Mouse (Mus musculus): ENCODE measurements at regions not wholly inside any gene's neighbourhood (a gene's known extent, or its start where the extent isn't known, plus 50 kb on each side); places are given as distances from the start of the nearest gene placed in this dataset.

DNA sequence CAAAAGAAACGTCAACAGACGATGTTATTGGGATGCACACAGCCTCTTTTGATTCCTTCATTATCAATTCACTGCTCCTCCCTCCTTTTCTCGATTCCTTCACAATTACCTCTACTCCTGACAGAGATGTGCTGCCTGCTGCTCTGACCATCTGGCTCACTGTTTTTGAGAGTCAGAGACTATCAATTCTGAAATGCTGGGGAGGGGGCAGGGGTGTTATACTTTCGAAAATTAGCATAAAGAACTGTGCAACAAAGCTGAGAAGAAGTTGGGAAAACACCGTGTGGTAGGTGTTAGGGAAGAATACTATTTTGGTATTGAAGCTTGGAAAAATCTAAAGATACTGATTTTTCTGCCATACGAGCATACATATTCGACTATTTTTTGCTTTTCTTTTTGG lies 96.4 kb downstream of the Nedd1 start:
- no peak for DNase-seq (ENCODE audit: low read depth, low spot score)

GRCm38 (mm10) chr10:92615684-92616379 lies 106.4 kb downstream of the Nedd1 start:
- DNase-seq (ENCODE audit: low read depth, low spot score): no peak

- no peak for DNase-seq (ENCODE audit: low read depth, low spot score)
Observed at GRCm38 (mm10) chr10:92614341-92614740, 107.9 kb downstream of the Nedd1 start.

DNA sequence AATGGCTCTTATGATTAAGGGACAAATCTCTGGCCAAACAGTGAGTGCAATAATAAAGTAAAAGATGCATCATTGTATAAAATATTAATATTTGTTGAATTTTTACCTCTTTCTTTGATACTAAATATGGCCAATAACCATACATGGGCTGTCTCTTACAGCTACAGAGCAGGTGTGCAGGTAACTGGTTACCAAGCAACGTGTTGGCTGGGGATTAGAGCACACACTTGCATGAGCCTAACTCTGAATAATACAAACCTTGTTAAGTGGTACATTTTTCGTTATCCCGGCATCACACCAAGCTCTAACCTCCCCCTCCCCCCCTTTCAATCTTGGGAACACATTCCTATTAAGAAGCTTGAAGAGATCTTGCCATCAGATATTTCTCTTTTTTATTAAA lies 111.2 kb downstream of the Nedd1 start:
- DNase-seq (ENCODE audit: low read depth, low spot score): no peak

GRCm38 (mm10) chr10:92606761-92607160 lies 115.5 kb downstream of the Nedd1 start:
- DNase-seq (ENCODE audit: low read depth, low spot score): no peak

DNA sequence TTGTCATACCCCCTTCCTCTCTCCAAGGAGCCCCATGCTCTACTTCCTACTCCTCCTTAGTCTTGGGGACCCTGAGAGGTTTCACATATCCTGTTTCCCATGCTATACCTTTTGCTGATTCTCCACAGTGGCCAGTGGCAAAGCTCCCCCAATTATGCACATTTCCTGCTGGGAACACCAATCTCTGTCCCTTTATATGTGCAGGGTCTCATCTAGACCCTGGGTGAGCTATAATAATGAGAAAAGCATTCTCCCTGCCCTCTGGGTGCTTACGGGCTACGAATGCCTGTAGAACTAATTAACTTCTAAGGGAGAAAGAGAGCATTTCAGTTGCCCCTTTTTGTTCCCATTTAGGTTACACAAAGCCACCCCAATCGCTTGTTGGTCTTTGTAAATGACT lies 116.6 kb downstream of the Nedd1 start:
- no peak for DNase-seq (ENCODE audit: low read depth, low spot score)

GRCm38 (mm10) chr10:92600116-92600515 lies 122.1 kb downstream of the Nedd1 start:
- DNase-seq (ENCODE audit: low read depth, low spot score): no peak

- DNase-seq (ENCODE audit: low read depth, low spot score): no peak
Observed at GRCm38 (mm10) chr10:92595496-92596355, 126.5 kb downstream of the Nedd1 start.

DNA sequence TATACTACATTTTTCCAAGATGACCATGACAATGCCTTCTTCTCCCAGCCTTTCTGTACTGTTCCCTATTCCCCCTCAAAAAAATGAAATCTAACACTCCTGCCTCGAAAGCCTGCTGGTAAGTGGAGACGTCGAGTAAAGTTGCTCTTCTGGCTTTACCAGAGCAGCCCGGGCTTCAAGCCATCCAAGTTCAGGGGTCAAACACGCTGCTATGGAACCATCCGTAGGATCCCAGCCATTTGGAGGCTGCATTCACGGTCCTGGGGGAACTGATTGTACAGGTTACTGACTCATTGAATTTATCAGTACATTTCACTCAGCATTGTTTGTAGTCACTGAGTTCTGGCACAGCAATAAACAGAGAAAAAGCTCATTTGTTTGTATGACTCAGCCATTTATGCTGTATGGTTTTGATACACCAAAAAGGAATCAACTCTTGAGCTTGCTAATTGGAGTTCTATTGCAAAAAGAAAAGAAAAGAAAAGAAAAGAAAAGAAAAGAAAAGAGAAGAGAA lies 128.2 kb downstream of the Nedd1 start:
- DNase-seq (ENCODE audit: low read depth, low spot score): no peak

DNA sequence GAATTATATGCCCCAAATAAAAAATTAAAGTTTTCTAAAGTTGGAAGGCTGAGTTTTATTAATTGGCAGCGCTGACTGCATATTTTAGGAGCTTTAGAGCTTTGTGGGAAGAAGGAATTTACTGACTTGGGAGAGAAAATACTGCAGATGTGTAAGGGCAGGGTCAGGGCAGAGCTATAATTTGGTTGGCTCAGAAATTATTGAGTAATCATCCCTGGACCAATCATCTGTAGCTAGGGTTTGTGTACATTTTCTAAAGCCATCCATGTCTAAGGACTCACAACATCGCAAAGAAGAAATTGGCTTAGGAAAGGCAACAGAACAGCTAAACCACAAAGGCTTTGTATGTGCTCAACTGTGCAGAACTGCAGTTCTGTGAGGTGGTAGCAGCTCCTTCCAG lies 143.3 kb downstream of the Nedd1 start:
- no peak for DNase-seq (ENCODE audit: low read depth, low spot score)

GRCm38 (mm10) chr10:92570496-92570895 lies 151.7 kb downstream of the Nedd1 start:
- DNase-seq (ENCODE audit: low read depth, low spot score): no peak

- DNase-seq (ENCODE audit: low read depth, low spot score): no peak
Observed at GRCm38 (mm10) chr10:92557463-92557862, 164.8 kb downstream of the Nedd1 start.

GRCm38 (mm10) chr10:92556526-92557422 lies 165.4 kb downstream of the Nedd1 start:
- DNase-seq (ENCODE audit: low read depth, low spot score): no peak

GRCm38 (mm10) chr10:92555727-92556525 lies 166.3 kb downstream of the Nedd1 start:
- DNase-seq (ENCODE audit: low read depth, low spot score): no peak

DNA sequence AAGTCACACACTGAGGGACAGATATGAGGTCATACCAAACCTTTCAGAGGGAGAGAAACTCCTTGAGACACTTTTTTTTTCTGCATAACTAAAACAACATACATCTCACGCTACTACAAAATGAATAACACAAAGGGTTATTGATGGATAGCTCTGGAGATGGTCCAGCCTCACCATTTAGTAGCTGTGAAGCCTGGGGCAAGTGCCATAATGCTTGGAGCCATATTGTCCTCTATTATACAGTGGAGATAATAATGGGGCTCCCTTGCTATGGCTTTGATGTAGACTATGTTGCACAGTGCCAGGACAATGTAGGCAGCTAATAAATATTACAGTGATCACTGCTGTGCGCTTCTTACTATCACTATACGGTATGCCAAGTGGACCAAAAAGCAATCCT lies 168.3 kb downstream of the Nedd1 start:
- DNase-seq (ENCODE audit: low read depth, low spot score): no peak

DNA sequence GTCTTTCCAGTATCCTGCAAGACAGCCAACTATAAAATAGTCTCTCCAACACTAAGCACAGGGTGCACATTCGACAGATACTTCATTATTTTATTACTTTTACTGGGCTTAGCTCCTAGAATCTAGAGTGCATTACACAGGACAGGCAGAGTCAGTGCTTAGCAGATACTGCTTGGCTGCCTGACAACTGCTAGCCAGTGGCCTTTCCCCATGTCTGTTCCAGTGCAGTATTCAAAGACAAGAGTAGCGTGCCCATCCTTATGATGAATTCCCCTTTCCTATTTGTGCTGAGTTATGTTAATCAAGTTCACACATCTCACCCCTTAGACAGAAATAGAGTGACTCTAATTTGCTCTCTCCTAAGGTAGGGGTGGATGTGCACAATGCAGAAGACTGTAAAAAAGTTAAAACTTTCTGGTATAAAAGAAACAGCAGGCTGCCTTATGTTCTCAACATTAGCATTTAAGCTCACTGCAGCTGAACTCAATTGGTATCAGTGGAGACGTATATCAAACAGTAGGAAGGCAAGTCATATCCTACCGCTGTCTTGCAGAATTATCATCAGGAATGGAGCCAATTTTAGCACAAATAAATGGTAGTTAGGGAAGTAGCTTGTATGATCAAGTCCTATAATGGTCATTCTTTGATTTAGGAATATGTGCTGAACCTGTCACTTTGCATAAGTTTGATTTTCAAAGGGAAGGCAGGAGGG lies 173.2 kb downstream of the Nedd1 start:
- no peak for DNase-seq (ENCODE audit: low read depth, low spot score)

GRCm38 (mm10) chr10:92538433-92538832 lies 183.8 kb downstream of the Nedd1 start:
- DNase-seq (ENCODE audit: low read depth, low spot score): no peak

GRCm38 (mm10) chr10:92516886-92517285 lies 205.3 kb downstream of the Nedd1 start:
- no peak for DNase-seq (ENCODE audit: low read depth, low spot score)

GRCm38 (mm10) chr10:92511769-92512168 lies 210.5 kb downstream of the Nedd1 start:
- no peak for DNase-seq (ENCODE audit: low read depth, low spot score)

GRCm38 (mm10) chr10:92510677-92511076 lies 211.5 kb downstream of the Nedd1 start:
- DNase-seq (ENCODE audit: low read depth, low spot score): no peak
